Mouse (Mus musculus) megakaryocyte-erythroid progenitor cell, adult 5-6 weeks (primary cell): Measurements from ENCODE around the gene Glis3. TPM values are rescaled to one million over a fixed set of nuclear protein-coding genes. Genes with fewer than 3 reads are reported as not detected.

Source experiments
- ATAC-seq: replicated peaks from 2 replicates; pipeline ENCODE4 v1.8.0; 2016; ENCODE audit warnings: mild to moderate bottlenecking, inconsistent platforms; ENCODE audit not compliant: severe bottlenecking, poor library complexity, low FRiP score, low TSS enrichment
- total RNA-seq, 2 experiments: library from RNA; stranded (forward) in 1 of 2; stranded (reverse) in 1 of 2; fragments of 200-1000, 215-1000 nt in 1 of 2; fragments of >200 nt in 1 of 2; fragmentation: Nextera tagmentation in 1 of 2; gene quantifications; 2 replicates each; pipeline ENCODE4 v1.2.3; 2014 to 2017

Glis3 gene
- total RNA-seq (2014; fragmentation: Nextera tagmentation): 0.37 TPM in 1 of 2 replicates, not detected in the other
- 0.80 TPM in 1 of 2 replicates, not detected in the other for total RNA-seq (2017)

DNA sequence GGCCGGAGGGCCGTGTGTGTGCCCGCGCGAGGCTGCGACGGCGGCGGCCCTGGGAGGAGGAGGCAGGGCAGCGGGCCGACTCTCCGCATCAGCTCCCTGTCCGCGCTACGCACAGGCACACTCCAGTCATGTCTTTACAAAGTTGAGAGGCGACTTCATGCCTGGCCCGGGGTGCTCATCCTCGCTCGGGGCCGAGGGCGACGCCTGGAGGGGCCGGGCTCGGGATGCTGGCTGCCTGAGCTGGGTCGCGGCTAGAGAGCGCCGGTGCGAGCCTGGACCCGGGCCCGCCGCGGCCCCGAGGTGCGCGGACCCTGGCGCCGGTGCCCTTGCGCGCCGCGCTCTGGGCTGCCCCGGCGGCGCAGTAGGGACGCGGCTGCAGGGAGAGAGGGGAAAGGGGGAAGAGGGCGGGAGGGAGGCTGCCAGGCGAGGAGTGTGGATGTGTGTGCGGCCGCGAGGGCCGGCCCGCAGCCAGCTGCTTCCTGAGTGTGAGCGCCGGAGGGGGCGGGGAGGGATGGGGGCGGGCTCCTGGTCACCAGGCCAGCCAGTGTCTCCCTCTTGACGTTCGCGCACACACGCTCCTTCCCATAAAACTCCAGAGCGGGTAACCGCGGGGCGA, at the start of gene Glis3:
TSS of gene Glis3 (minus strand) at position 302 of the 616 bp plus-strand sequence.
- ATAC-seq: no peak

DNA sequence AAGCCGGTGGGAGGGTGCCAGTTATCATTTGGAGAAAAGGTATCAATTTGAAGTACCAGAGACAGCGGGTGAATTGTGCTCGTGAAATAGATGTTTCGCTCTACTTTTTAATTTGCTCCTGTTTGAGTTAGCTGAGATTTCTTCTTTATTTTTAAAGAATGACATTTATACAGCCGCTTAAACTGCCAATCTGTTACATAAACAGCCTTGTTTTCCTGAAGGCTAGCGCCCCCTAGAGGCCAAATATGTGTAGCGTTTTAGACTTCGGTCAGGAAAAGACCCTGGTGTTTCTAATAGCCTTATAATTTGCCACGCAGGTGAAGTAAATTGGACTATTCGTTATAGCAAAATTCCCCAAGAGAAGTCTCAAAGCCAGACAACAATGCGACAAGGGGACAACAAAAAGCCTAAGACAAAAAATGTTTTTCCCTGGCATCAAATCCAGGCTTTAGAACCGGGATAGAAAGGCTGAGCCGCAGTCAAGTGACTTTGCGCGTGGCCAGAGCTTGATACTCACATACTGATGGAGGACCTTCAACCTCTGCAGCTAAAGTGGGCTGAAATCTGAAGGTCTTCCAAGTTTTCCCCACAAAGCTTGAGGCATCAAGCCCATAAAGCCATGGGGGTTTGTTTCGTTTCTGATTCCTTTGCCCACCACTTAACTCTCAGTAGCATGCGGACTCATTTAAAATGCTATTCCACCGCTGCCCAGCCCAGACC, 46.4 kb upstream of the Glis3 start:
- no peak for ATAC-seq

DNA sequence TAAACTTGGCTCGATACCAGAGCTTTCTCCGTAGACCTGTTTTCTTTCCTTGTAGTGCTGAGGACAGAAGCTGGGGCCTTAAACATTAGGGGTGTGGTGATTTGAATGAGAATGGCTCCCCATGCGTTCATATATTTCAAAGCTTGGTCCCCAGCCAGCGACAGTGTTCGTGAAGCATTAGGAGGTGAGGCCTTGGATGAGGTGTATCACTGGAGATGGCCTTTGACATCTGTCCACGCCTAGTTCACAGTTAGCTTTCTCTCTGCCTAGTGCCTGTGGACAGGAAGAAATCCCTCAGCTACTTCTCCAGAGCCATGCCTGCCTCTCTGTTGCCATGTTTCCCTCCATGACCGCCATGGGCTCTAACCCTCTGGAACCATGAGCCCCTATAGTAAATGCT, 44.8 kb upstream of the Glis3 start:
- no peak for ATAC-seq

DNA sequence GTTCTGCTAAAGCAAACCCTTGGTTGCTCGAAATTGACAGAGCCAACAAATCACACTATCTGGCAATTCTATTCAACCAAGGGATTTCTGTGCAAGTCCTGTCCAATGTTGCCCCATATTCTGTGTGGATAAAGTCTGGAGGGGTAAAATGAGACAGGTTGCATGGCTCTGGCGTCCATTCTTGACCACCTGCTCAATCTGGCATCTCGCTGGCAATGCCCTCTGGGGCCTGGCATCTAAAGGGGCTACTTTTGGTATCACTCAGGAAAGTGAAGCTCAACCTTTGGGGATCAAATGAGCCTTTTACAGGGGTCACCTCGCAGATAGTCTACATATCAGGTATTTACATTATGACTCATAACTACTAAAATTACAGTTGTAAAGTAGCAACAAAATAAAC, 42.7 kb upstream of the Glis3 start:
- no peak for ATAC-seq

DNA sequence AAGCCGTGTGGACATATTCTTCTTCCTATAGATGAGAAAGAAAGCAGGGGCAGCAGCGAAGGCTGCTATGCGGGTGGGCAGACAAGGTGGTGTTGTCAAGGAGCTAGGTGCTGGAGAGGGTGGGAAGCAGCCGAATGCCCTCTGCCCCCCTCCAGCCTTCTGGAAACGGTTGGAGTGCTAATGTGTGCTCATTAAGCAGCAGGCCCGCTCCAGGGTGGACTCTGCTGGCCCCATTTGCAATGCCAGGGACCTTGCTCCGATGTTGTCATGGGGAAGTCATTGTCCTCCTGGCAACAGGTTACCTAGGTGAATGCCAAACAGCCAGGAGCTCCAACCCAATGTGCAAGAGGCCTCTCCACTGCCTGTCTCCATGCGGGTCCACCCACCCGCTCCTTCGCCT, 42.0 kb upstream of the Glis3 start:
- ATAC-seq: no peak

DNA sequence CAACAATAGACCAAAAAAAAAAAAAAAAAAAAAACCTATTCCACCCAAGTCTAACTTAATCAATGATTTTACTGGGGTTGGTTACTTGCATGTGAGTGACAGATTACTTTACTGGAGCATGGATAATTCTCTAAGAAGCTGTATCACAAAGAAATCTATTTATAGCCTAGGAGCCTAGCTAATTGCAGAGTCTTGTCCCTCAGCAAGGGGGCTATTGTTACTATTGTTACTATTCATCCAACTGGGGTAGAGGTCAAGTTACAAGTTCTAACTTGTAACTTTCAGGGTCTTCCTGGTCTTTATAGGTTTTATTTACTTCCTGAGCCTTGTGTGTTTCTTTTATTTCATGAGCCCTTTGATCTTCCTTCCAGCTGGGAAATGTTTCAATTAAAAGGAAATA, 40.1 kb upstream of the Glis3 start:
- no peak for ATAC-seq

DNA sequence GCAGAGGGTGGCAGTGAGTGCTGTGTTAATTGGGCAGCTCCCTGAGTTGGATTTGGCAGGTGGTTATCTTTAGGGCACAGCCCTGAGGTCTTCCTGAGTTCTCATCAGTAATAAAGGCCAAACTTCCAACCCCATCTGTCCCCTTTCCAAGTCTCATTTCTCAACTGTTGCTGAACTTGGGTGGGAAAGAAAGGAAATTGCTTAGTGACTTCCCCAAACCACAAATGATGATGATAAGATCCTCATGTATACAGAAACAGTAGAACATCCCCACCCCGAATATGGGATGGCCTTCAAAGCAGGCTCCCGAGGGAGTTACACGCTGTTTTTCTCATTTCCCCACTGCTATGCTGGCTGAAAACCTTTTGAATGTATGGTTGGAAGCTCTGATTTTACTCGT, 34.8 kb upstream of the Glis3 start:
- ATAC-seq: no peak

DNA sequence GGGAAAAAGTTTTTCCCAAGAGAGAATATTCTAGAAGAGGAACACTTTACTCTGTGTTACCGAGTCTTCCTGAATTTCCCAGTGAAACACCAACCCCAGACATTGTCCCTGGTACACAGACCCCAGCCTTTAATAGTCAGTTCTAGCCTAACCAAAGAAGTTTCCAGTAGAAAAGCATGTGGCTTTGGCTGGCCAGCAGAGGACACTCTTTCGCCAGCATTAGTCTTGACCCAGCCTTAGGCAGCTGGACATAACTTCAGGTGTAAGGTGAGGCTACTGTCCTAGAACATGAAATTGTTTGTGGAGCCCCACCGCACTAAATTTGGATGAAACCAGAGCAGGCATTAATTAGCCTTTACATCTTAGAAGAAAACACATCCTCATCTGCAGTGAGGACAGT, 17.8 kb upstream of the Glis3 start:
- ATAC-seq: no peak

DNA sequence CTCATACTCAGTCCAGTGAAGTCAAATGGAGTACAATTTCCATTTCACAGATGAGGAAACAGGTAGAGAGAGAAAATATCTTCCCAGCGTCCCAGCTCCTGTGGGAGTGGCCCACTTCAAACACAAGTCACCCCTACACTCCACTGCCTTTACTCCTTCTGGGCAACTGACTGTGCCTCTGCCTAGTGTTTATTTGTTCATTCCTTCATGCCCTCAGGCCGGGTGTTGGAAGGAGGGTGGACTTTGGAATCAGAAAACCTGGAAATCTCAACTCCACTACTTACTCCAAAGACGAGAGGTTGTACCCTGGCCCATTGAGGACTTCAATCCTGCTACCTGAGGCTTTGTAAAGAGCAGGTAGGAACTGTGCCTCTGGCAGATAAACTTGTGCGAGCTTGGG, 6.5 kb upstream of the Glis3 start:
- ATAC-seq: no peak

DNA sequence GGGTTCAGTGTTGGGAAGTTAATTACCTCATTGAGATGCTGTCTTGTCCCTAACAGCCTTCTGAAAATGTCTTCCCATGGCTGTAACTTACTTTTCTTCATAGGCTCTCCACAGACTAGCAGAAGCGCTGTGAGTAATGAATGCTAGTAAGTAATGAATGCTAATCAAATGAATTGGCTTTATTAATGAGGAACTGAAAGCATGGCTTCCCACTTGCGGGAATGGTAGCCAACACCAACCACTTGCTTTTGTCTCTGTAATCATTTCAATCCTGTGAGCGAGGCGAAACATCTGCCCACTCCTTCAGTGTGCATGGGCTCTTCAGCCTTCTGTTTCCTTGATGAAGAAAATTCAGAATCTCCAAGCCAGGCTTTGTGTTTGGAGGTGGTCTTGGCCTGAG, 5.6 kb upstream of the Glis3 start:
- no peak for ATAC-seq

DNA sequence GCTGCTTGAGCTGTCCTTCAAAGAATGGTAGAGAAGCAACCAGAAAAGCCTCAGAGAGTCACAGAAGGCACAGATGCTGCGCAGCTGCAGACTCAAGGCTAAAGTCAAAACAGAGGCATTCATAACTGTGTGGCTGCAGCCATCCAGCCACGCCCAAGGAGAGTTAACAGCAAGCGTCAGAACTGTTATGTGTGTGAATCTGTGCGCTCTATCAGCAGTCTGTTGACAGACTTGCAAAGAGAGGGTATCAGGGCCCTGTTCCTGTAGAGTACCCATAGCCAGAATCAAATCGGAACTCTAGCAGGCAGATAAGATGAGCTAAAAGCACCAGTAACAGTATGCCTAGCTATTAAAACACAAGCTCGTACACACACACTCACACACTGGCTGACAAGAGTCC, 4.5 kb upstream of the Glis3 start:
- ATAC-seq: no peak

DNA sequence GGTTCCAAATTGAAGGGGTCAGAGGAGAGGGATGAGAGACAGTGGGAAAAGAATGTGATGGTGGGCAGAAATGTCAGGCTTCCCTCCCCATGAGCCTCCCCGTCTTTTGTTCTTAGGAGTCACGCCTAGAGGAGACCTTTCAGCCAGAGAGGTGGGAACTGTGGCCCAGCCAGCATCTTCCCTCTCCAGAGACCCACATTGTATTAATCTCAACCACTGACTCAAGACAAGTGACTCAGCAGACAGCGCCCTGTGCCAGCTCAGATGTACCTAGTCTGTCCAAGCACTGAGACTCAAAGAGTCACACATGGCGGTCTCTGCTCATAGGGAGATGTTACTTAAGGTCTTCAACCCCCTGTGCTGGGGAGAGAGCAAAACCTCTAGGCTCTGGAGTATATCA, 3.5 kb upstream of the Glis3 start:
- ATAC-seq: no peak

DNA sequence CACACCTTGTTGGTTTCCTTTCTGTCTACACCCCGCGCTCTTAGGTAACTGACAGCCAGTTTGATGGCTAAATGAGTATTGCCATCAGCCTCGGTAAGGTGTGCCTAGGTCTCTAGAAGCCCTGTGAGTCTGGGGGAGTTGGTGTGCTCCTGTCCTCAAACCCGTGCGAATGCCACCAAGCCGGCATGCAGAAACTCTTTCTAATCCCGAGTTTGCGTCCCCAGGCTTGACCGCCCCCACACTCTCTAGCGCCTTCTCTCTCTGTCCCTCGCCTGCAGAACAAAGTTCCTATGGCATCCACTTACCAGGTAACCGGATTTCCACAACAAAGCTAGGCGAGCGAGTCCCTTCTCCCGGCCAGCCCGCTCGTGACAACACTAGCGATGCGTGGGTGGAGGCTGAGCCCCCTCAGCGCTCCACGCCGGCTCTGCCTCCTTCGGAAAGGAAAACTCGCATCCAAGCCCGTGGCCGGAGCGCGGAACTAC, 544 bp downstream of the Glis3 start:
- no peak for ATAC-seq

DNA sequence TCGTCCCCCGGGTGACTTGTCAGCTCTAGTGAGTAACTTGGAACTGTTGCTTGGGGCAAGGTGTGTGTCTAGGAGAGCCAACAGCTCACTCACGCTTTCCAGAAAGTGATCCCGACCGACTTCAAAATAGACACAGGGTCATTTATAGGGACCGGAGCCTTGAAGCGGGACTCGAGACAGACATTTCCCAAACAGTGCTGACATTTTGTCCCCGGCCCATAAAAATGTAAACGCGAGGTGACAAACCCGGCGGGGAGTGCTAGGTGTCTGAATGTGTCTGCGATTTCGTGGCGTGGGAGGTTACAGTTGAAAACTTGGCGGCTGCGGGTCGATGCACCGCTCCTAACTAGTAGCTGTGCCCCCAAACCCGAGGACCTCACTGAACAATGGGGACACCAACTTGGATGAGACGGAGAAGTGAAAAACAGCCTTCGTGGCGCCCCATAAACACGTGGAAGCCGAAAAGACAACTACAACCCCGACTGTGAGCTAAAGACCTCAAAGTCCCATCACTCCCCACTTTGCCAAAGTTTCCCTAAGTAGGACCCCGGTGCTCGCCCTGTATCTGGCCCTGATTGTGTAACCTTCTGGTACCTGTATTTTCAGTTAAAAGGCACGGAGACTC, 1.1 kb downstream of the Glis3 start:
- no peak for ATAC-seq

DNA sequence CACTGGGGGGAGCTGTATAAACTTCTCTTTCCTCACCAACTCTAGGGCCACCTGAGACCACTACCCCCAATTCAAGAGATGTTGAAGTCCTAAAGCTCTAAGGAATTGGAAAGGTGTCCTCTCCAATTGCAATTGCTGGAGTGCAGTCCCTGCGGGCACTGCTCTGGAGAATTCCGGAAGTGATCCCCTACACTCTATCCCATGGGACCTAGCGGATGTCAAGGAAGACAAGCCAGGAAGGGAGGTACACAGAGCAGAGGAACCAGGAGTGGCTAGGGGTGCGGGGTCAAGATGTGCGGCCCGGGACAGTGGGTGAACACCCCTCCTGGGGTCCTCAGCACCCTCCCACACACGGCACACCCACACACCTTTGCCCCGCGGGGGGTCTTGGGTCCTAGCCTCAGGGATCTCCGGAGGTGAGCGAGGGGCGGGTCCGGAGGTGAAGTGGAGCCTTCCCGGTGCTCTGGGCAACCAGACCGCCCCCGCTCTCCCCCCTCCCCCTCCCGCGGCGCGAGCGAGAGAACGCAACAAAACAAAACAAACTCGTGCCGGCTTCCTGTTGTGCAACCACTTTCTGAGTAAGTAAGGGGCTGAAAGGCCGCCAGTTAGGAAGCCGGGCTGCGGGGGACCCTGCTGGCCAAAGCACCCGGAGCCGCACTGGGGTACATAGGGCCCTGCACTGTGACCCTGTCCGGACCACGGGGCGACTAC, 2.0 kb downstream of the Glis3 start:
- no peak for ATAC-seq

DNA sequence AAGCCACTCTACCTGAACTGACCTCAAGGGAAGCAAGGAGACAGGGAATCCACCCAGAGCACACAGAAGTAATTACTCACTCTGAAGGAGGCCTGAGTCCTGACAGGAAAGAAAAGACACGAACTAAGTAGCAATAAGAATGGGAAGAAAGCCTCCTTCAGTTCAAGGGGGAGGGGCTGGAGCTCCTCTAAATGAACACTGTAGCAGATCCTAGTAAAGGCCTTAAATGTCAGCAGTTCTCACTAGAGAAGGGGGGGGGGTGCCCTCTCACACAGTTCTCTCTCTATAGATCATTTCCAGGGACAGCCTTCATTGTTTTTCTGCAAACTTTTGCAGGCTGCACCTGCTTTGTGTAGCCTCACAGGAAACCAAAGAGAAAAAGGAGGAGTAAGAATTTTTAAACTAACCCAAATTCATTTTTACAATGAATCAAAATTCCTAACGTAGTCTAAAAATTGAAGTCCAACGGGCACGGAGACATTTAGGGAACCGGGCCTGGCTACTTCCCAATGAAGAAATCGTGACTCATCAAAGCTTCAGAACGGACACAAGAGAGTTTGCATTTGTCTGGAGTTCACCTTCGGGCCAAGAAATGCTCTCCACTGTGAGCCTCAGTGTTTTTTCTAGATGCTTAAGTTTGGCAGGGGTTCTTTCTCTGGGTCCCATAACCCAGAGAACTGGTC, 2.7 kb downstream of the Glis3 start:
- ATAC-seq: no peak

DNA sequence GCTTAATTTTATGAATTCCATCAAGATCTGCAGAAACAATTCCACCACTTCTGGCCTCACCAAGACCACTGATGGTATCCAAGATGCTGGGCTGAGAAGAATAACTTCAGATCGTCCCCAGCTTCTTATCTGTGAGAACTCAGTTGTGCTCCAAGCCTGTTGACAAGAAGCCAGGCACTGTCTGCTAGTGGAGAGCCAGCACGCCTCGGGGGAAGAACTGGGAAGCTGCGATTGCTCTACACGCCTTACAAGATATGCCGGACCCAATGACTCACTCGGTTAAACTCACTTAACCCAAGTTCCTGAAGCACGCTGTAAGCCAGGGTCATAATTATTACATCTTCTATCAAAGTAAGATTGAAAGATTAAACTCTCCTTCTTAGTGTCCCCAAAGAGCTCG, 16.1 kb downstream of the Glis3 start:
- no peak for ATAC-seq

DNA sequence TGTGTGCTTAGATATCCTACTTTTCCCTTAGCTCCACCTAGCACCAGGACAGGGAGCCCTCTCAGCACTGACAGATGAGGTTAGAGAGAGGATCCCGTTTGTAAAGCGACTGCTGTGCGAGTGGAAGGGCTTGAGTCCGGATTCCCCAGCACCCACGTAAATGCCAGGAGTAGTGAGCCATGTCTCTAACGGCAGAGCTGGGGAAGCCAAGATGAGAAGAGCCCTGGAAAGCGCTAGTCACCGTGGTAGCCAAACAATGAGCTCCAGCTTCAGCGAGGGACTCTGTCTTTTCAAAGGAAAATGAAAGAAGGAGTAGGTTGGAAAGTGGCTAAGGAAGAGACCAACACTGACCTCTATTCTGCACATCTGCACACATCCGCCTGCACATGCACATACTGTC, 16.7 kb downstream of the Glis3 start:
- ATAC-seq: no peak

DNA sequence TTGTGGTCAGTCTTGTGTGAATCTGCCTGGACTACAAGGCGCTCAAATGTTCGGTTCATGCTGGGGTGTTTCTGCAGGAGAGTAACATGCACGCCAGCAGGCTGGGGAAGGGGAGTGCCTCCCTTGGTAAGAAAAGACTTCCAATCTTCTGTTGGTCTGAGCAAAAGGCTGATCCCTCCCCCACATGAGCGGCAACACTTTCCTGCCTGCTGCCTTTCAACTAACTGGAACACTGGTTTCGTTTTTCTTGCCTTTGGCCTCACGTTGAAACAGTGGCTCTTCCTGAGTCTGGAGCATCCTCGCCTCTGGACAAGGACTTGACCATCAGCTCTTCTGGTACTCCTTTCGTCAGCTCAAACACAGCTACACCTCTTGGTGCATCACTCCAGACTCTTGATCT, 17.4 kb downstream of the Glis3 start:
- ATAC-seq: no peak

DNA sequence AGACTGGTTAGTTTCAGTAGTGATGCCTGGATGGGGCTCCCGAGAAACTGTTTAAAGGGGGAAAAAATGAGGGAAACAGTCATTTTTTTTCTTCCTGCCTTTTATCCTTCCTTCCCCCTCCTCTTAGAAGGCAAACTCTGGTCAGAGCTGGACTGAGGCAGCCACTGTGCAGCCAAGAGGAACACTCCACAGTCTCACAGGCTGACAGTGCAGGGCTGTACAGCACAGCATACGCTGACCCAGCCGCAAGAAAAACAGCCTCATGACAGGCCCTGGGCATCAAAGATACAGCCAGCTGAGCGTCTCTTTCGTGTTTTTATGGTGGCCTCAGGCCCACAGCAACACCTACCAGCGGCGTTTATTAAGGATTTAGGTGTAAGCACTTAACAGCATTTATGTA, 19.0 kb downstream of the Glis3 start:
- no peak for ATAC-seq
